Mouse (Mus musculus) hematopoietic stem cell, adult 5-6 weeks (primary cell): ENCODE measurements around the gene Dohh. TPM values are rescaled to one million over a fixed set of nuclear protein-coding genes. Genes with fewer than 3 reads are reported as not detected.

Source experiments
- ATAC-seq, 2 experiments: fragments of 125-278 bp in 1 of 2; replicated peaks in 1 of 2; 2 replicates each; pipeline ENCODE4 v1.8.0; 2016 to 2017; ENCODE audit warnings: inconsistent platforms in 2 of 2, mild to moderate bottlenecking in 2 of 2, moderate number of reproducible peaks in 2 of 2, low read depth in 1 of 2, moderate TSS enrichment in 1 of 2; ENCODE audit not compliant: low FRiP score in 2 of 2, poor library complexity in 2 of 2, severe bottlenecking in 2 of 2, insufficient read depth in 1 of 2, low TSS enrichment in 1 of 2
- total RNA-seq: library from RNA; stranded (forward); fragments of 172-1452, 232-1000 nt; gene quantifications from 2 replicates; pipeline ENCODE4 v1.2.3, GENCODE M21; 2017

Gene Dohh
- total RNA-seq, 1 experiment from 2014 or later, result 15.3 TPM

- ATAC-seq, result no peak
Observed at GRCm38 (mm10) chr10:81430831-81431525, 46.8 kb downstream of the Dohh start.

- no peak; a peak in 1 of 4 replicates for ATAC-seq
Observed at GRCm38 (mm10) chr10:81431526-81432168, 47.4 kb downstream of the Dohh start.

DNA sequence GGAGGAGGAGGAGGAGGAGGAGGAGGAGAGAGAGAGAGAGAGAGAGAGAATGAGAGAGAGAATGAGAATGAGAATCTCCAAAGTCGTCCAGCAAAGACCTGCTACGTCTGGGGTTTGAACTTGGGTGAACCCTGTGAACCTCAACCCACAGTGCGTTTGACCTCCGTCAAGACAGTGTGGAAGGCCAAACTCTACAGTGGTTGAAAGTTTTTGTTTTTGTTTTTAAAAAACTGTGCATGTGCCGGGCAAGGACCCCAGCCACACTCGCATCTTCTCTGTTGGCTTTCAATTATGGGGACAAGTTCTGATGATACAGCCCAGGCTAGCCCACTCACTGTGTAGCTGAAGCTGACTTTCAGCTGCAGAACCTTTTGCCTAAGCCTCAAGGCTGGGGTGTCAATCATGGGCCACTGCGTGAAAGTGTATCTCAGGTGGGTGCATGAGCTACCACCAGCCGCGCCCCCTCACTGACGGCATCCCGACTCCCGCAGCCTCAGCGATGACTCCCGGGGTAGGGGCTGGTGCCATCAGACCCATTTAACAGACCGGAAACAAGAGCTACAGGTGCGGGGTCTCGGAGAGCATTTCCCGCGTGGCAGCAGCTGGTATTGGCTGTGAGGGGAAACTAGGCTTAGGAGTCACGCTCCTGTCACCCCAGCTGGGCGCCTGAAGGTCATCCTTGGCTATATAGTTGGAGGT is 48.1 kb downstream of the Dohh start:
- no peak for ATAC-seq

GRCm38 (mm10) chr10:81432868-81433262 is 48.6 kb downstream of the Dohh start:
- peak; percentile 80 to 88 for ATAC-seq

DNA sequence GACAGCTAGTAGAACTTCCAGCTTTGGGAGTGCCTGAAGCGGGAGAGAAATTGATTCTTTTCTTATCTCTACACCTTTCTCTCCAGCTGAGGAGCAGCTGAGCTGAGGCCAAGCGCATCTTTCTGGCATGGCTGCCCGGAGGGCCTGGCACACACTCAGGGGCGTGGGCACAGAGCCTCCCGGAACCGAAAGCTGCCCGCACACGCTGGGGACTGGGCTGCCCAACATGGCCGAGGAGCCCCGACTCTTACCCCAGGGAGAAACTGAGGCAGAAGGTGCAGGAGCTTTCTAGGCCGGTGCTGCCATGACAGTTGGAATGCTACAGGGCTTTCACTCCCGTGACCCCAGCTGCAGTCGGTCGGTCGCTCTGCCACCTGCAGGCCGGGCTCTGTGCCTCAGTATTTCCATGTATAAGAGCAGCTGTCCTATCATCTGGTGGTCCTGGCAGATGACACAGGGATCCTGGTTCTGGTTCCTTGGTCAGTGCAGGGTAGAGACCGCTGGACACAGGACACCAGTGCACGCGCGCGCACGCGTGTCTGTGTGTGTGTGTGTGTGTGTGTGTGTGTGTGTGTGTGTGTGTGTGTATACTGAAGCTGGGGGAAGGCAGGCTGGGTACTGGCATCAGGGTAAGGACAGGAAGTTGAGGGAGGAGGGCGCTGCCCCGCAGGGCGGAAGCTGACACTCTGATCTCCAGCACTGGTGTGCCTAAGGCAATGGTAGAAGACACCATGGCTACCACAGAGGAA is 49.5 kb downstream of the Dohh start:
- peak; percentile 42 to 50; a peak in 3 of 4 replicates for ATAC-seq

DNA sequence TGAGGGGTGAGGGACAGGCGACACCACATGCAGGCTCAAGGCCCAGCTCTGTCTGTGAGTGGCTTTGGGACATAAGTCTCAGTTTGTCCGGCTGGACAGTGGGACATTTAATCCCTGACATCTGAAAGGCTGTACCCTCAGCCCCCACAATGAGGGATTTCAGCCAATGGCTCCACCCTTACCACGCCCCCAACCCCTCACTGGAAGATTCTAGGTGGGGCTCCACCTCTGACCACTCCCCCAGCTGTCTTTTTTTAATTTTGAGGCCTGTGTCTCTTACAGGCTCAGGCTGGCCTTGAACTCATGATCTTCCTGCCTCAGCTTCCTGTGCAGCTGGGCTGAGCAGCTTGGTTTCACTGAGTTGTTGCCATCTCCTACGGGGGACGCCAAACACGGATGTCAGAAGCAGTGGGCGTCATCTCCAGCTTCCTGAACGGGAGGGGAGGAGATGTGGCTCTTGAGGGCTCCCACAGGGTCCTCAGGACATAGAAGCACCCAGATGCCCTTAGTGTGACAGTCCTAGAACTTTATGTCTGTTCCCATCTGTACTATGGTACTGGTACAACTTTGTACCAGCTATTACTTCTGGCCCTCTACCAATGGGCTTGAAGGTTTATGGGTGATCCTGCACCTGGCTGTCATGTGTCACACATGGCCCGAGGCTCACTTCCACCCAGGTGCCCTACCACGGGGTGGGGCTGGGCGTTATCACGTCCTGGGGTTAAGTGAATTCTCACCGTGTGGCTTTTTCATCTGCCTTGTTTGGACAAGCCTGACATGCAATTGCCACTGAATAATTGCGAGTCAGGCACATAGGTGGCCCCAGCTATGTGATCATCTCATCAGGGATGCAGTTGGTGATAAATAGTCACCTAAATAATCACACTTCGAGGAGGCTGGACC is 50.4 kb downstream of the Dohh start:
- no peak for ATAC-seq

DNA sequence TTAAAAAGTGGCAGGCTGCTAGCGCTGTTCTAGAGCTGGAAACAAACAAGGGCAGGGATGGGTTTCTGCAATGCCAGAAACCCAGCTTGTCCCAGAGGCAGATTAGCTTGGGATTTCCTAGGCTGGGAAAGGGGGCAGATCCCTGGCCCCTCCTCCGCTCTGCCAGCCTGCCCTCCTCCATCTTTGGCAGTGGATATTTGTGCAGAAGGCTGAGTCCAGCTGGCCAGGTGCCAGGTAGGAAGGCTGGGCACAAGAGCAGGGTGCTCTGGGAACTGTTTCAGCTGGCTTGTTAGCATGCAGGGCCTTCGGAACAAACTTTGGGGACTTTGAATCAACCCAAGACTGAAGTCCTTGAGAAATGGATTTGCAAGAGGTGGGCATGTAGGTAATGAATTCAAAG is 51.2 kb downstream of the Dohh start:
- ATAC-seq, result no peak

Other genes with a start within 250 kb of the Dohh start
- 7.4 and 13.0 TPM in 2 replicates for gene Zbtb7a, start 249.2 kb upstream of the Dohh start, total RNA-seq
- 7.3 and 8.7 TPM in 2 replicates for gene Pias4, start 216.5 kb upstream of the Dohh start, total RNA-seq
- gene Eef2, start 207.8 kb upstream of the Dohh start, total RNA-seq, result 1,714 and 1,773 TPM in 2 replicates
- 29.9 and 30.6 TPM in 2 replicates for gene Dapk3, start 201.4 kb upstream of the Dohh start, total RNA-seq
- gene 4930442H23Rik, start 200.6 kb upstream of the Dohh start, total RNA-seq, result not detected in 2 replicates
- gene Nmrk2, start 182.4 kb upstream of the Dohh start, total RNA-seq, result not detected in 2 replicates
- not detected in 2 replicates for gene Atcay, start 153.6 kb upstream of the Dohh start, total RNA-seq
- 0.65 and 6.8 TPM in 2 replicates for gene Zfr2, start 151.3 kb upstream of the Dohh start, total RNA-seq
- gene Matk, start 131.5 kb upstream of the Dohh start, total RNA-seq, result 27.9 and 30.8 TPM in 2 replicates
- 125 and 132 TPM in 2 replicates for gene Mrpl54, start 117.5 kb upstream of the Dohh start, total RNA-seq
- gene Apba3, start 117.5 kb upstream of the Dohh start, total RNA-seq, result 10.5 and 21.6 TPM in 2 replicates
- 4.6 and 10.4 TPM in 2 replicates for gene Tjp3, start 92.8 kb upstream of the Dohh start, total RNA-seq
- gene Pip5k1c, start 91.5 kb upstream of the Dohh start, total RNA-seq, result 48.8 and 67.1 TPM in 2 replicates
- gene Cactin, start 63.3 kb upstream of the Dohh start, total RNA-seq, result 25.7 and 33.1 TPM in 2 replicates
- 3.0 and 4.6 TPM in 2 replicates for gene Tbxa2r, start 55.7 kb upstream of the Dohh start, total RNA-seq
- 0.10 and 0.56 TPM in 2 replicates for gene Gipc3, start 41.2 kb upstream of the Dohh start, total RNA-seq
- 25.6 and 37.4 TPM in 2 replicates for gene Hmg20b, start 33.9 kb upstream of the Dohh start, total RNA-seq
- 10.4 and 16.9 TPM in 2 replicates for gene Mfsd12, start 26.9 kb upstream of the Dohh start, total RNA-seq
- gene 4930404N11Rik, start 18.6 kb upstream of the Dohh start, total RNA-seq, result 1.1 and 3.3 TPM in 2 replicates
- 11.6 and 17.2 TPM in 2 replicates for gene Fzr1, start 5.9 kb upstream of the Dohh start, total RNA-seq
- gene Gm48551, start within 50 bp of the Dohh start, total RNA-seq, result 6.9 TPM in 1 of 2 replicates, not detected in the other
- gene Gm48552, start 4.6 kb downstream of the Dohh start, total RNA-seq, result not detected in 2 replicates
- gene Smim24, start 8.6 kb downstream of the Dohh start, total RNA-seq, result 17.4 and 20.4 TPM in 2 replicates
- gene Nfic, start 71.2 kb downstream of the Dohh start, total RNA-seq, result 10.8 and 12.1 TPM in 2 replicates
- 0.60 TPM in 1 of 2 replicates, not detected in the other for gene Celf5, start 98.3 kb downstream of the Dohh start, total RNA-seq
- 39.1 and 41.4 TPM in 2 replicates for gene Ncln, start 112.0 kb downstream of the Dohh start, total RNA-seq
- 14.0 and 21.4 TPM in 2 replicates for gene S1pr4, start 115.7 kb downstream of the Dohh start, total RNA-seq
- 25.3 and 40.2 TPM in 2 replicates for gene Gna15, start 139.8 kb downstream of the Dohh start, total RNA-seq
- gene Gna11, start 160.8 kb downstream of the Dohh start, total RNA-seq, result 5.6 and 5.8 TPM in 2 replicates
- gene Aes, start 175.1 kb downstream of the Dohh start, total RNA-seq, result 204 and 238 TPM in 2 replicates
- gene Tle2, start 190.1 kb downstream of the Dohh start, total RNA-seq, result 11.2 and 11.8 TPM in 2 replicates
- gene Tle6, start 216.6 kb downstream of the Dohh start, total RNA-seq, result 22.9 and 47.4 TPM in 2 replicates
- 2.9 and 3.5 TPM in 2 replicates for gene BC025920, start 221.8 kb downstream of the Dohh start, total RNA-seq
- 2.8 and 3.1 TPM in 2 replicates for gene Sirt6, start 243.4 kb downstream of the Dohh start, total RNA-seq
- gene Ankrd24, start 244.1 kb downstream of the Dohh start, total RNA-seq, result 3.5 and 8.1 TPM in 2 replicates